Mouse (Mus musculus) retina, embryonic 14.5 days (tissue): ENCODE results near the gene Olfr142.
"Not testable (repeated sequence)": the region's sequence is repeated elsewhere in the genome, so short reads cannot be mapped to it uniquely, and the experiment has no call there.

Source experiments
- DNase-seq: peaks from one replicate; pipeline ENCODE4 v3.0.0-alpha.2; 2015; ENCODE audit warnings: low spot score

The Olfr142 gene

GRCm38 (mm10) chr2:90257492-90257891, at the start of gene Olfr142:
Olfr142 (minus strand) TSS chr2:90257592.
- no peak for DNase-seq

GRCm38 (mm10) chr2:90292741-90293140, 35.3 kb upstream of the Olfr142 start, which contains the start of gene Olfr1272:
Olfr1272 (minus strand) TSS chr2:90292841.
- no peak for DNase-seq

DNA sequence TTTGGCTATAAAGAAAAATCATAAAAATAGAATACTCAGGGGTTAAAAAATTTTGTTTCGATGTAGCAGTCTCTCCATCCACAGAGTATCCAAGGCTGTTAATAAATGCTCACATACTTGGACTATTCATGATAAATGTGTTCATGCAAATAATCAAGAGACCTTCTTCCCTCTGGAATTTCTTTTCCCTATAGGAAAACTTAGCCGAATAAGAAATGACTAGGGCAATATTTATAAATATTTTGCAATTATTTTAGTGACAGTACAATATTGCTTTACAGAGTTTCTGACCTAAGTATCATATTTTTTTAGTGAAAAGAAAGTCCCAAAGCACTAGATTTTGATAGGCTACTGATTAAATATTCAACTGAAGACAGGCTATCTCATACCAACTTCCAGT, 13.5 kb upstream of the Olfr142 start, which contains the start of gene Olfr1271:
TSS of gene Olfr1271 (minus strand) at position 101 of the 400 bp plus-strand sequence.
- no peak for DNase-seq

GRCm38 (mm10) chr2:90224393-90224792, 33.0 kb downstream of the Olfr142 start, which contains the start of gene Olfr1506:
Olfr1506 (minus strand) TSS chr2:90224493.
- not testable (repeated sequence) for DNase-seq
